Mouse (Mus musculus) limb, embryonic 15.5 days (tissue): ENCODE results near the gene BC025920. TPM values are rescaled to one million over a fixed set of nuclear protein-coding genes. Genes with fewer than 3 reads are reported as not detected.

Source experiments
- ATAC-seq: fragments of 200-750 bp; cut with Nextera tagmentation; 2 replicates; pipeline ENCODE4 v1.8.0; 2017; ENCODE audit warnings: low read depth, moderate TSS enrichment; ENCODE audit not compliant: insufficient number of reproducible peaks, low FRiP score, low TSS enrichment
- H3K27ac ChIP-seq: fragments of 300-500 bp; sonication (generic); 2 replicates; pipeline ENCODE4 v1.5.1; 2015; ENCODE audit warnings: moderate library complexity, mild to moderate bottlenecking, inconsistent platforms
- H3K27me3 ChIP-seq: fragments of 300-500 bp; sonication (generic); 2 replicates; pipeline ENCODE4 v1.6.1; 2015; ENCODE audit warnings: inconsistent platforms
- H3K36me3 ChIP-seq: fragments of 300-500 bp; sonication (generic); 2 replicates; pipeline ENCODE4 v1.6.1; 2015; ENCODE audit warnings: inconsistent platforms
- H3K4me1 ChIP-seq: fragments of 300-500 bp; sonication (generic); 2 replicates; pipeline ENCODE4 v1.6.1; 2015; ENCODE audit warnings: inconsistent platforms
- H3K4me2 ChIP-seq: fragments of 300-500 bp; sonication (generic); 2 replicates; pipeline ENCODE4 v1.6.1; 2015; ENCODE audit warnings: mild to moderate bottlenecking, inconsistent platforms
- H3K4me3 ChIP-seq: fragments of 300-500 bp; sonication (generic); 2 replicates; pipeline ENCODE4 v1.5.1; 2015; ENCODE audit warnings: mild to moderate bottlenecking, inconsistent platforms
- H3K9ac ChIP-seq: fragments of 300-500 bp; sonication (generic); 2 replicates; pipeline ENCODE4 v1.6.1; 2015; ENCODE audit warnings: inconsistent platforms
- H3K9me3 ChIP-seq: fragments of 300-500 bp; sonication (generic); 2 replicates; pipeline ENCODE4 v1.6.1; 2016; ENCODE audit warnings: inconsistent platforms
- whole genome bisulfite sequencing: fragments of 180-500 bp; shearing (Covaris S2); methylation state at CpG from one replicate; pipeline ENCODE4 v1.1.7; 2015; 5-methylcytosine and 5-hydroxymethylcytosine counted together
- polyA plus RNA-seq: library from polyadenylated mRNA; unstranded; fragments of >200 nt; fragmentation: Nextera tagmentation; extraction: Ambion mirVana; gene quantifications from 2 replicates; pipeline ENCODE4 v1.2.1, GENCODE M21; 2015

BC025920 gene
- polyA plus RNA-seq, 1 experiment from 2014 or later = 1.0 TPM

GRCm38 (mm10) chr10:81575208-81575631 lies 30.9 kb upstream of the BC025920 start:
- H3K36me3 ChIP-seq = 0 out of 2 replicates have a peak, but pooled peaks cover 1% of the 10 kb centered on the region
- WGBS = 0% methylated on average over 30 of the region's 30 CpGs
- ATAC-seq = no peak
- peak overlapping the region; percentile 62 for H3K4me3 ChIP-seq
- peak overlapping the region; percentile 54 for H3K9ac ChIP-seq
- peaks cover 18% of the 10 kb centered on the region; the same call in 1 of the 2 replicates for H3K27me3 ChIP-seq
- H3K9me3 ChIP-seq = no peaks in the 10 kb centered on the region
- H3K4me2 ChIP-seq = peak overlapping the region; percentile 74
- peak overlapping the region; percentile 71 for H3K27ac ChIP-seq
- H3K4me1 ChIP-seq = peaks cover 58% of the 10 kb centered on the region

GRCm38 (mm10) chr10:81575695-81576094 lies 30.4 kb upstream of the BC025920 start:
- Histone ChIP-seq H3K36me3 (peaks cover 6% of the 10 kb centered on the region), H3K27ac (peak overlapping the region; percentile 71), H3K4me1 (peaks cover 58% of the 10 kb centered on the region), H3K4me3 (peak overlapping the region; percentile 62), H3K9ac (peak overlapping the region; percentile 54), H3K4me2 (peak overlapping the region; percentile 74), H3K27me3 (peaks cover 18% of the 10 kb centered on the region; the same call in 1 of the 2 replicates), H3K9me3 (no peaks in the 10 kb centered on the region)
- ATAC-seq = no peak
- 5% methylated on average over 6 of the region's 6 CpGs for WGBS

- H3K9ac ChIP-seq = no peak overlapping the region
- no peak overlapping the region for H3K4me2 ChIP-seq
- H3K27ac ChIP-seq = no peak overlapping the region
- no peaks in the 10 kb centered on the region for H3K9me3 ChIP-seq
- H3K36me3 ChIP-seq = peaks cover 29% of the 10 kb centered on the region
- 60% methylated on average over 4 of the region's 4 CpGs for WGBS
- no peak overlapping the region for H3K4me3 ChIP-seq
- H3K4me1 ChIP-seq = peaks cover 43% of the 10 kb centered on the region
- peaks cover 6% of the 10 kb centered on the region; the same call in 1 of the 2 replicates for H3K27me3 ChIP-seq
- no peak for ATAC-seq
Measured at GRCm38 (mm10) chr10:81579967-81580366, 26.1 kb upstream of the BC025920 start.

GRCm38 (mm10) chr10:81580441-81581070 lies 25.5 kb upstream of the BC025920 start:
- no peak overlapping the region for H3K4me2 ChIP-seq
- H3K36me3 ChIP-seq = peaks cover 35% of the 10 kb centered on the region
- peaks cover 38% of the 10 kb centered on the region for H3K4me1 ChIP-seq
- no peaks in the 10 kb centered on the region for H3K9me3 ChIP-seq
- H3K4me3 ChIP-seq = no peak overlapping the region
- H3K27ac ChIP-seq = no peak overlapping the region
- ATAC-seq = no peak
- WGBS = 49% methylated on average over 25 of the region's 25 CpGs
- peaks cover 6% of the 10 kb centered on the region; the same call in 1 of the 2 replicates for H3K27me3 ChIP-seq
- H3K9ac ChIP-seq = no peak overlapping the region

- Histone ChIP-seq H3K27ac (no peak overlapping the region), H3K4me2 (no peak overlapping the region), H3K36me3 (peaks cover 59% of the 10 kb centered on the region), H3K4me3 (no peak overlapping the region), H3K9ac (no peak overlapping the region), H3K4me1 (peaks cover 29% of the 10 kb centered on the region), H3K9me3 (no peaks in the 10 kb centered on the region), H3K27me3 (0 out of 2 replicates have a peak, but pooled peaks cover 5% of the 10 kb centered on the region)
- WGBS = 70% methylated on average over 6 of the region's 6 CpGs
- ATAC-seq = no peak
Measured at GRCm38 (mm10) chr10:81583347-81583746, 22.7 kb upstream of the BC025920 start.

- H3K4me2 ChIP-seq = no peak overlapping the region
- no peak overlapping the region for H3K9ac ChIP-seq
- peaks cover 62% of the 10 kb centered on the region for H3K36me3 ChIP-seq
- no peak overlapping the region for H3K4me3 ChIP-seq
- H3K27me3 ChIP-seq = peaks cover 6% of the 10 kb centered on the region; the same call in 1 of the 2 replicates
- no peaks in the 10 kb centered on the region for H3K9me3 ChIP-seq
- H3K4me1 ChIP-seq = peaks cover 5% of the 10 kb centered on the region; the same call in 1 of the 2 replicates
- ATAC-seq = no peak
- H3K27ac ChIP-seq = no peak overlapping the region
- 76% methylated on average over 7 of the region's 7 CpGs for WGBS
Measured at GRCm38 (mm10) chr10:81588739-81589138, 17.3 kb upstream of the BC025920 start.

- Histone ChIP-seq H3K27ac (no peak overlapping the region), H3K4me2 (no peak overlapping the region), H3K4me1 (peaks cover 23% of the 10 kb centered on the region), H3K4me3 (no peak overlapping the region), H3K27me3 (peaks cover 10% of the 10 kb centered on the region; the same call in 1 of the 2 replicates), H3K9ac (no peak overlapping the region), H3K36me3 (peaks cover 36% of the 10 kb centered on the region), H3K9me3 (no peaks in the 10 kb centered on the region)
- WGBS = 51% methylated on average over 9 of the region's 9 CpGs
- no peak for ATAC-seq
Measured at GRCm38 (mm10) chr10:81591846-81592245, 14.2 kb upstream of the BC025920 start.

- no peak overlapping the region for H3K4me2 ChIP-seq
- H3K27me3 ChIP-seq = peaks cover 7% of the 10 kb centered on the region; the same call in 1 of the 2 replicates
- no peak for ATAC-seq
- no peak overlapping the region for H3K27ac ChIP-seq
- H3K4me3 ChIP-seq = no peak overlapping the region
- 75% methylated on average over 7 of the region's 7 CpGs for WGBS
- H3K36me3 ChIP-seq = peaks cover 28% of the 10 kb centered on the region
- H3K9me3 ChIP-seq = no peaks in the 10 kb centered on the region
- peaks cover 31% of the 10 kb centered on the region for H3K4me1 ChIP-seq
- no peak overlapping the region for H3K9ac ChIP-seq
Measured at GRCm38 (mm10) chr10:81592631-81593030, 13.4 kb upstream of the BC025920 start.

- H3K9ac ChIP-seq = no peak overlapping the region
- WGBS = 51% methylated on average over 4 of the region's 4 CpGs
- H3K36me3 ChIP-seq = peaks cover 24% of the 10 kb centered on the region
- peaks cover 7% of the 10 kb centered on the region; the same call in 1 of the 2 replicates for H3K27me3 ChIP-seq
- ATAC-seq = no peak
- no peak overlapping the region for H3K27ac ChIP-seq
- H3K4me2 ChIP-seq = no peak overlapping the region
- H3K9me3 ChIP-seq = no peaks in the 10 kb centered on the region
- no peak overlapping the region for H3K4me3 ChIP-seq
- H3K4me1 ChIP-seq = peaks cover 37% of the 10 kb centered on the region
Measured at GRCm38 (mm10) chr10:81593223-81593622, 12.8 kb upstream of the BC025920 start.

- H3K9ac ChIP-seq = no peak overlapping the region
- no peaks in the 10 kb centered on the region for H3K9me3 ChIP-seq
- H3K4me1 ChIP-seq = peaks cover 38% of the 10 kb centered on the region
- peaks cover 7% of the 10 kb centered on the region; the same call in 1 of the 2 replicates for H3K27me3 ChIP-seq
- H3K4me2 ChIP-seq = no peak overlapping the region
- peaks cover 16% of the 10 kb centered on the region; the same call in 1 of the 2 replicates for H3K36me3 ChIP-seq
- no peak overlapping the region for H3K27ac ChIP-seq
- WGBS = 77% methylated on average over 18 of the region's 18 CpGs
- H3K4me3 ChIP-seq = no peak overlapping the region
- ATAC-seq = no peak
Measured at GRCm38 (mm10) chr10:81593935-81594334, 12.1 kb upstream of the BC025920 start.

- H3K36me3 ChIP-seq = no peaks in the 10 kb centered on the region
- H3K9ac ChIP-seq = no peak overlapping the region
- no peaks in the 10 kb centered on the region for H3K9me3 ChIP-seq
- no peak overlapping the region for H3K4me2 ChIP-seq
- no peak overlapping the region for H3K4me3 ChIP-seq
- 20% methylated on average over 5 of the region's 5 CpGs for WGBS
- ATAC-seq = no peak
- H3K4me1 ChIP-seq = peaks cover 44% of the 10 kb centered on the region
- peaks cover 7% of the 10 kb centered on the region; the same call in 1 of the 2 replicates for H3K27me3 ChIP-seq
- H3K27ac ChIP-seq = no peak overlapping the region
Measured at GRCm38 (mm10) chr10:81595599-81595998, 10.5 kb upstream of the BC025920 start.

GRCm38 (mm10) chr10:81596611-81597010 lies 9.5 kb upstream of the BC025920 start:
- peaks cover 7% of the 10 kb centered on the region; the same call in 1 of the 2 replicates for H3K27me3 ChIP-seq
- 5% methylated on average over 10 of the region's 10 CpGs for WGBS
- no peak for ATAC-seq
- H3K36me3 ChIP-seq = no peaks in the 10 kb centered on the region
- peak overlapping the region; percentile 44 for H3K4me2 ChIP-seq
- H3K9ac ChIP-seq = peak overlapping the region; percentile 26; the same call in 1 of the 2 replicates
- H3K9me3 ChIP-seq = no peaks in the 10 kb centered on the region
- H3K4me3 ChIP-seq = peak overlapping the region; percentile 25
- peak overlapping the region; percentile 79 for H3K27ac ChIP-seq
- H3K4me1 ChIP-seq = peaks cover 52% of the 10 kb centered on the region
